Mouse (Mus musculus) thymus, postnatal 36 days (tissue): ENCODE data around the gene Rpp30.
A peak's percentile ranks its signal among the peaks of the same experiment; 100 is the strongest.

Experiments used
- DNase-seq, 2 experiments: peaks; one replicate each; pipeline ENCODE4 v3.0.0; 2022; ENCODE audit warnings: mixed read lengths in 2 of 2

Rpp30 gene

GRCm38 (mm10) chr19:36083262-36084225 lies at the start of gene Rpp30:
TSS of gene Rpp30 (plus strand) at chr19:36083716.
- DNase-seq, result peak; percentile 77 to 85

- DNase-seq, result no peak
Measured at GRCm38 (mm10) chr19:36046046-36046445, 37.5 kb upstream of the Rpp30 start.

- peak in 1 of 2 experiments; percentile 1 for DNase-seq
Measured at GRCm38 (mm10) chr19:36056502-36057221, 26.9 kb upstream of the Rpp30 start.

GRCm38 (mm10) chr19:36057231-36057811 lies 26.2 kb upstream of the Rpp30 start, which contains the start of gene Htr7:
TSS of gene Htr7 (minus strand) at chr19:36057507.
- peak; percentile 22 to 34 for DNase-seq

- no peak for DNase-seq
Measured at GRCm38 (mm10) chr19:36062801-36063529, 20.6 kb upstream of the Rpp30 start.

- no peak for DNase-seq
Measured at GRCm38 (mm10) chr19:36082606-36083261, 782 bp upstream of the Rpp30 start.

GRCm38 (mm10) chr19:36090781-36091180 lies 7.3 kb downstream of the Rpp30 start:
- no peak for DNase-seq

GRCm38 (mm10) chr19:36097194-36097593 lies 13.7 kb downstream of the Rpp30 start:
- DNase-seq, result no peak

GRCm38 (mm10) chr19:36098265-36098664 lies 14.7 kb downstream of the Rpp30 start:
- no peak for DNase-seq

GRCm38 (mm10) chr19:36098916-36099315 lies 15.4 kb downstream of the Rpp30 start:
- no peak for DNase-seq

- DNase-seq, result no peak
Measured at GRCm38 (mm10) chr19:36103909-36104308, 20.4 kb downstream of the Rpp30 start.

- no peak for DNase-seq
Measured at GRCm38 (mm10) chr19:36109318-36109944, 25.9 kb downstream of the Rpp30 start.

GRCm38 (mm10) chr19:36110465-36110864 lies 26.9 kb downstream of the Rpp30 start:
- DNase-seq, result no peak

- DNase-seq, result no peak
Measured at GRCm38 (mm10) chr19:36111054-36111895, 27.8 kb downstream of the Rpp30 start.

GRCm38 (mm10) chr19:36112007-36112406 lies 28.5 kb downstream of the Rpp30 start:
- DNase-seq, result no peak

- no peak for DNase-seq
Measured at GRCm38 (mm10) chr19:36116185-36116584, 32.7 kb downstream of the Rpp30 start.

- DNase-seq, result no peak
Measured at GRCm38 (mm10) chr19:36119219-36119618, 35.7 kb downstream of the Rpp30 start.

GRCm38 (mm10) chr19:36119783-36120471 lies 36.4 kb downstream of the Rpp30 start, which contains the start of gene Ankrd1:
TSS of gene Ankrd1 (minus strand) at chr19:36120099.
- no peak for DNase-seq

GRCm38 (mm10) chr19:36124203-36124602 lies 40.7 kb downstream of the Rpp30 start:
- DNase-seq, result no peak

- DNase-seq, result no peak
Measured at GRCm38 (mm10) chr19:36128440-36128839, 44.9 kb downstream of the Rpp30 start.
